Mouse (Mus musculus): ENCODE measurements around the gene Tac4. TPM values are rescaled to one million over a fixed set of nuclear protein-coding genes. Genes with fewer than 3 reads are reported as not detected.

Gene Tac4
- polyA plus RNA-seq, 1 experiment from 2014 or later = not detected

DNA sequence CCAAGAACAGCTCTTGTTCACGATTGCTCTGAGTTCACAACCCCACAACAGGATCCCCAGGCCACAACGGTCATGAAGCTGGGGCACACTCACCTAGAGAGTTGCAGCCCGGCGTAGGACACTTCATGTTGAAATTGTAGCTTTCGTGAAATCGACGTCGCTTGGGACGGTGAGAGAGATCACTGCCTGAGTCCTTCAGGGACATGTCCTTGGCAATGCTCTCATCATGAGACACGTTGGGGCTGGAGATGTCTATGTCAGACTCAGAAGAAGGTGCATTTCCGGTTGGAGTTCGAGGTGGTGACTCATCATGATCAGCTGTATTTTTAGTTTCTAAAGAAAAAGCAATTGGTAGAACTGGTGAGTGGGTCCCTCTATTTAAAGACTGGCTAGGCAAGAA, 38.6 kb downstream of the Tac4 start:
- no peak overlapping the region for H3K4me3 ChIP-seq (ENCODE audit: low read length)
- H3K36me3 ChIP-seq (ENCODE audit: control insufficient read depth, insufficient read depth) = peaks cover 42% of the 10 kb centered on the region
- no peaks in the 10 kb centered on the region for H3K9me3 ChIP-seq (replicated peaks; ENCODE audit: control insufficient read depth, low read length)
- 0 out of 2 replicates have a peak, but pooled peaks cover 2% of the 10 kb centered on the region for H3K4me1 ChIP-seq (ENCODE audit: control insufficient read depth, insufficient read depth, low read length)
- no peak for ATAC-seq (replicated peaks; ENCODE audit: extremely low read depth, insufficient read depth, low FRiP score)
- no peak overlapping the region for H3K27ac ChIP-seq (ENCODE audit: low read length)
- no peak overlapping the region for H3K9ac ChIP-seq (ENCODE audit: low read length)
- WGBS = 82% methylated on average over 12 of the region's 12 CpGs
- H3K27me3 ChIP-seq (ENCODE audit: control insufficient read depth, insufficient read depth, low read length) = no peaks in the 10 kb centered on the region
- no peak overlapping the region for H3K4me2 ChIP-seq (ENCODE audit: low read depth, low read length)

- Histone ChIP-seq H3K9me3 (replicated peaks; ENCODE audit: control insufficient read depth, low read length) (no peaks in the 10 kb centered on the region), H3K4me2 (ENCODE audit: low read depth, low read length) (no peak overlapping the region), H3K36me3 (ENCODE audit: control insufficient read depth, insufficient read depth) (peaks cover 46% of the 10 kb centered on the region), H3K9ac (ENCODE audit: low read length) (no peak overlapping the region), H3K4me3 (ENCODE audit: low read length) (no peak overlapping the region), H3K27me3 (ENCODE audit: control insufficient read depth, insufficient read depth, low read length) (no peaks in the 10 kb centered on the region), H3K27ac (ENCODE audit: low read length) (no peak overlapping the region), H3K4me1 (ENCODE audit: control insufficient read depth, insufficient read depth, low read length) (0 out of 2 replicates have a peak, but pooled peaks cover 2% of the 10 kb centered on the region)
- ATAC-seq (replicated peaks; ENCODE audit: extremely low read depth, insufficient read depth, low FRiP score) = no peak
- WGBS = 88% methylated on average over 3 of the region's 3 CpGs
Measured at GRCm38 (mm10) chr11:95301772-95302171, 40.4 kb downstream of the Tac4 start.

DNA sequence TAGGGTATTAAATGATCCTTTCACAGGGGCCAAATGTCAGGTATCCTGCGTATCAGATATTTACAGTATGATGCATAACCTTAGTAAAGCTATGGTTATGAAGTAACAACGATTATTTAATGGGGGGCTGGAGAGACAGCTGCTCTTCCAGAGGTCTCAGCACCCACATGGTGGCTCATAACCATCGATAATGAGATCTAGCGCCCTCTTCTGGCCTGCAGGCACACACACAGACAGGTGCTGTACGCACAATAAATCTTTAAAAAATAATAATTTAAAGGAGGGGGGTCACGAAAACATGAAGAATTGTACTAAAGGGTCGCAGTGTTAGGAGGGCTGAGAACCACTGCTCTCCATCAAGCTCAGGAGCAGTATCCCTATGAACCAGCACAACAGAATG, 44.3 kb downstream of the Tac4 start:
- ATAC-seq (replicated peaks; ENCODE audit: extremely low read depth, insufficient read depth, low FRiP score) = no peak
- no peak overlapping the region for H3K4me2 ChIP-seq (ENCODE audit: low read depth, low read length)
- no peak overlapping the region for H3K4me3 ChIP-seq (ENCODE audit: low read length)
- H3K27ac ChIP-seq (ENCODE audit: low read length) = no peak overlapping the region
- H3K9ac ChIP-seq (ENCODE audit: low read length) = no peak overlapping the region
- H3K9me3 ChIP-seq (replicated peaks; ENCODE audit: control insufficient read depth, low read length) = no peaks in the 10 kb centered on the region
- WGBS = 92% methylated on average over 7 of the region's 7 CpGs
- H3K36me3 ChIP-seq (ENCODE audit: control insufficient read depth, insufficient read depth) = peaks cover 28% of the 10 kb centered on the region
- no peaks in the 10 kb centered on the region for H3K27me3 ChIP-seq (ENCODE audit: control insufficient read depth, insufficient read depth, low read length)
- H3K4me1 ChIP-seq (ENCODE audit: control insufficient read depth, insufficient read depth, low read length) = peaks cover 11% of the 10 kb centered on the region

DNA sequence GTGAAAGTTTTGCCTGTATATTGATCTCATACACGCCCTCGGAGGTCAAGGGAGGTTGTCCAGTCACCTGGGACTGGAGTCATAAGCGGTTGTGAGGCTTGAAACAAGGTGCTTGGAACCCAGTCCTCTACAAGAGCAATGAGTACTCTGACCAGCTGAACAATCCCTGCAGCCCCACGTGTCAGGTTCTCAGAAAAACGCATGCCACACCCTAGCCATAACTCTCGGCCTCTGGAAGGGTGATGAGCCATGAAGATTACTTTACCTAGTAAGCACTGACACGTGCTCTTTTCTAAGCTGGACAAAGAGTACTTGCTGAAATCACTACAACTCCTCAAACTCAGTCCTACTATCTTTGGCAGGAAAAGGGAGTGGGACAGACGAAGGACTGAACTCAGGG, 46.2 kb downstream of the Tac4 start:
- no peak overlapping the region for H3K4me2 ChIP-seq (ENCODE audit: low read depth, low read length)
- WGBS = 74% methylated on average over 8 of the region's 8 CpGs
- no peaks in the 10 kb centered on the region for H3K27me3 ChIP-seq (ENCODE audit: control insufficient read depth, insufficient read depth, low read length)
- peaks cover 18% of the 10 kb centered on the region for H3K4me1 ChIP-seq (ENCODE audit: control insufficient read depth, insufficient read depth, low read length)
- no peak for ATAC-seq (replicated peaks; ENCODE audit: extremely low read depth, insufficient read depth, low FRiP score)
- H3K36me3 ChIP-seq (ENCODE audit: control insufficient read depth, insufficient read depth) = peaks cover 14% of the 10 kb centered on the region
- H3K4me3 ChIP-seq (ENCODE audit: low read length) = no peak overlapping the region
- no peak overlapping the region for H3K27ac ChIP-seq (ENCODE audit: low read length)
- no peaks in the 10 kb centered on the region for H3K9me3 ChIP-seq (replicated peaks; ENCODE audit: control insufficient read depth, low read length)
- no peak overlapping the region for H3K9ac ChIP-seq (ENCODE audit: low read length)

DNA sequence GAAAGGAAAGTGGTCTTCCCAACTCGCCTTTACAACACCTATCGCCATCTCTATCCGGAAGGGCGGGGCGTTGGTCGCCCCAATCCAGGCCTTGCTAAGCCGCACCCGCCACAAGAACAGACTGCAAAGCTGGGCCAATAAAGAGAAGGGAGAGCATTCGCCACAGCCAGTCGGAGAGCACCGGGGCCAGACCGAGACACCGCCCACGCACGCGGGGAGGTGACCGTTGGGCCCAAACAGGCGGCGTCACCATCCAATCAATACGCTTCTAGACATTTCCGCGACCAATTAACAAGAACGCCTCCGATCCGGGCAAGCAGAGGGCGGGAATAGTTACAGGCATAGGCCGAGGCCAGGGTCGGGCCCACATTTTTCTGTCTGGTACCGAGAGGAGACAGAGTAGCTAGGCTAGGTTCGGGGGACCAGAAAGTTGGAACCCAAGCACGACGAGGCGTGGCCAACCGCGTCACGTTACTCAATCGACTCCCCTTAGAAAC, 48.2 kb downstream of the Tac4 start:
- H3K27ac ChIP-seq (ENCODE audit: low read length) = peak overlapping the region; percentile 99
- H3K4me2 ChIP-seq (ENCODE audit: low read depth, low read length) = peak overlapping the region; percentile 93
- H3K27me3 ChIP-seq (ENCODE audit: control insufficient read depth, insufficient read depth, low read length) = no peaks in the 10 kb centered on the region
- WGBS = under 1% methylated on average over 37 of the region's 37 CpGs
- H3K9me3 ChIP-seq (replicated peaks; ENCODE audit: control insufficient read depth, low read length) = no peaks in the 10 kb centered on the region
- peak; percentile 94 for ATAC-seq (replicated peaks; ENCODE audit: extremely low read depth, insufficient read depth, low FRiP score)
- H3K4me1 ChIP-seq (ENCODE audit: control insufficient read depth, insufficient read depth, low read length) = peaks cover 16% of the 10 kb centered on the region
- peak overlapping the region; percentile 98 for H3K4me3 ChIP-seq (ENCODE audit: low read length)
- peak overlapping the region; percentile 100 for H3K9ac ChIP-seq (ENCODE audit: low read length)
- H3K36me3 ChIP-seq (ENCODE audit: control insufficient read depth, insufficient read depth) = peaks cover 8% of the 10 kb centered on the region

DNA sequence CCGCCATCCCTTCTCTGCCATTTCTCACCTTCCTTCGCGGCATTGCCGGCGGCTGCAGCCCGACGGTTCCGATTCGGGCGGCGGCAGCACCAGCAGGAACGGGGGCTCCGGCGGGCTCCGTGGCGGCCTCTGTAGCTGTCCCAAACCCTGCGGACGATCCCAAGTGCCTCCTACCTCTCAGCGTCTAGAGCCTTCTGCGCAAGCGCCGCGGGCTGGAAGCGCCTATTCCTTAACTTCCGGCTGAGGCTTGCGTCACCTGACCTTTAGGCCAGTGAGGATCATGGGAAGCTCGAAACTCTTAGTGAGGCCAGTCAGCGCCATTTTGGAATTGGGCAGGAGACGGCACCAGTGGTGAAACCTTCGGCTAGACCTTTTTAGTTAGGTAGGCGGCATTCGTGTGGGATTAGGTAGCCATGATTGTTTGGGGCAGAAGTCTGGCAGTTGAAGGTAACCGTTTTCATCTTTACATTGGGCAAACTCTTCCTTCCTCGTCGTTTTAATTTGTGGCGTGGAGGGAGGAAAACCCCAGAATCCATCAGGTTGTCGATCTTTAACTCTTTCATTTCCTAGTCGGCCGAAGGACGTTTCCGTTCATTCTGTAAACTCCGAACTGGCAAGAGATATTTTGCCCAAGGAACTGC, 48.8 kb downstream of the Tac4 start, which contains the start of gene Kat7:
Gene Kat7 (minus strand): TSS at position 240 of the 641 bp plus-strand sequence.
- Histone ChIP-seq H3K27me3 (ENCODE audit: control insufficient read depth, insufficient read depth, low read length) (no peaks in the 10 kb centered on the region), H3K9me3 (replicated peaks; ENCODE audit: control insufficient read depth, low read length) (no peaks in the 10 kb centered on the region), H3K4me1 (ENCODE audit: control insufficient read depth, insufficient read depth, low read length) (peaks cover 18% of the 10 kb centered on the region), H3K36me3 (ENCODE audit: control insufficient read depth, insufficient read depth) (peaks cover 8% of the 10 kb centered on the region), H3K9ac (ENCODE audit: low read length) (peak within 1 kb of the TSS; percentile 100), H3K4me2 (ENCODE audit: low read depth, low read length) (peak within 1 kb of the TSS; percentile 93), H3K27ac (ENCODE audit: low read length) (peak within 1 kb of the TSS; percentile 99), H3K4me3 (ENCODE audit: low read length) (peak within 1 kb of the TSS; percentile 98)
- peak; percentile 91 for ATAC-seq (replicated peaks; ENCODE audit: extremely low read depth, insufficient read depth, low FRiP score)
- under 1% methylated on average over 42 of the region's 42 CpGs for WGBS

DNA sequence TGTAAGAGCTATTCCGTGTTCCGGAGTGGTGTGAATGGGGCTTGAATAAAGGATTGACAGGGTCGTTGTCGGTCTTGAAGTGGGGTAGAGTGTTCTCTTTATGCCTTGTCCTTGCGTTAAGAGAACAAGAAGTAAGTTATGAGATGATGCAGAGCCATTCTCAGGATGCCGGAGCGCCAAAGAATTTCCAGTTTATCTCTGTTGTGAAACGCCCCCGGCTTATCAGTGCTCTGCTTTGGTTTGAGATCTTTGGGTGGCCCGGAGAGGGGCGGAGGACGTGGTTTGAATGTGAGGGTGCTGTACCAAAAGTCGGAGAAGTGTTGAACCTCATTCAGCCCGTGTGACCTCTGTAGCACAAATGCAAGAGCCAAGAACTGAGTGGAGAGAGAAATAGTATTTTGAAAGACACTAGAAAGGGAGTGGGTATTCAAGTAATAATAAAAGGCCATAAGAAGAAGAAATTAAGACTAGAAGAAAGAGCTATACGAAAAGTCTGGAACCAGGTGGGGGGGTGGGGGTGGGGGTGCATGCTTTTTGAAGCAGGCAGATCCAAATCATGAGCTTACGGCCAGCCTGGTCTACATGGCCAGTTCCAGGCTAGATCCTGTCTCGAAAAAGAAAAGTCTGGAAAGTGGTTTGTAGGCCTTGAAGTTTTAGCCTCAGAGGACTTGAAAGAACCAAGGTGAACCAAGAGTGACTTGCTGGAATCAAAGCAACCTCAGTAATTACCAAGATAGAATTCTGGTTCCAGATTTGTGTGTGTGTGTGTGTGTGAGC, 49.5 kb downstream of the Tac4 start:
- H3K9me3 ChIP-seq (replicated peaks; ENCODE audit: control insufficient read depth, low read length) = no peaks in the 10 kb centered on the region
- peaks cover 2% of the 10 kb centered on the region for H3K36me3 ChIP-seq (ENCODE audit: control insufficient read depth, insufficient read depth)
- peaks cover 22% of the 10 kb centered on the region for H3K4me1 ChIP-seq (ENCODE audit: control insufficient read depth, insufficient read depth, low read length)
- peak overlapping the region; percentile 88 for H3K27ac ChIP-seq (ENCODE audit: low read length)
- H3K4me2 ChIP-seq (ENCODE audit: low read depth, low read length) = peak overlapping the region; percentile 75
- H3K9ac ChIP-seq (ENCODE audit: low read length) = peak overlapping the region; percentile 74
- no peak for ATAC-seq (replicated peaks; ENCODE audit: extremely low read depth, insufficient read depth, low FRiP score)
- no peaks in the 10 kb centered on the region for H3K27me3 ChIP-seq (ENCODE audit: control insufficient read depth, insufficient read depth, low read length)
- WGBS = 6% methylated on average over 17 of the region's 17 CpGs
- H3K4me3 ChIP-seq (ENCODE audit: low read length) = peak overlapping the region; percentile 98

- Histone ChIP-seq H3K27ac (ENCODE audit: low read length) (peak overlapping the region; percentile 88; the same call in 1 of the 2 replicates), H3K4me3 (ENCODE audit: low read length) (peak overlapping the region; percentile 98), H3K9me3 (replicated peaks; ENCODE audit: control insufficient read depth, low read length) (no peaks in the 10 kb centered on the region), H3K27me3 (ENCODE audit: control insufficient read depth, insufficient read depth, low read length) (no peaks in the 10 kb centered on the region), H3K9ac (ENCODE audit: low read length) (peak overlapping the region; percentile 74), H3K4me2 (ENCODE audit: low read depth, low read length) (peak overlapping the region; percentile 75), H3K4me1 (ENCODE audit: control insufficient read depth, insufficient read depth, low read length) (peaks cover 22% of the 10 kb centered on the region), H3K36me3 (ENCODE audit: control insufficient read depth, insufficient read depth) (no peaks in the 10 kb centered on the region)
- ATAC-seq (replicated peaks; ENCODE audit: extremely low read depth, insufficient read depth, low FRiP score) = no peak
- 38% methylated on average over 5 of the region's 5 CpGs for WGBS
Measured at GRCm38 (mm10) chr11:95311425-95311807, 50.1 kb downstream of the Tac4 start.

Data from heart, embryonic 16.5 days (tissue).